Mouse (Mus musculus): ENCODE measurements at regions not wholly inside any gene's neighbourhood (a gene's known extent, or its start where the extent isn't known, plus 50 kb on each side); places are given as distances from the start of the nearest gene placed in this dataset.

GRCm38 (mm10) chr15:38419621-38420020 lies 994.3 kb downstream of the 4930447A16Rik start:
- TF ChIP-seq USF1 (IDR thresholded peaks at IDR 0.05; ENCODE audit: low read depth) (no peak), REST (IDR thresholded peaks at IDR 0.05; ENCODE audit: insufficient read depth, insufficient read length) (no peak), POLR2A (IDR thresholded peaks at IDR 0.05; ENCODE audit: insufficient read length, low read depth) (no peak)
